Mouse (Mus musculus): ENCODE results near the gene Calm5. TPM values are rescaled to one million over a fixed set of nuclear protein-coding genes. Genes with fewer than 3 reads are reported as not detected.
"Not testable (repeated sequence)": the region's sequence is repeated elsewhere in the genome, so short reads cannot be mapped to it uniquely, and the experiment has no call there.

The Calm5 gene
- total RNA-seq, 1 experiment = not detected

DNA sequence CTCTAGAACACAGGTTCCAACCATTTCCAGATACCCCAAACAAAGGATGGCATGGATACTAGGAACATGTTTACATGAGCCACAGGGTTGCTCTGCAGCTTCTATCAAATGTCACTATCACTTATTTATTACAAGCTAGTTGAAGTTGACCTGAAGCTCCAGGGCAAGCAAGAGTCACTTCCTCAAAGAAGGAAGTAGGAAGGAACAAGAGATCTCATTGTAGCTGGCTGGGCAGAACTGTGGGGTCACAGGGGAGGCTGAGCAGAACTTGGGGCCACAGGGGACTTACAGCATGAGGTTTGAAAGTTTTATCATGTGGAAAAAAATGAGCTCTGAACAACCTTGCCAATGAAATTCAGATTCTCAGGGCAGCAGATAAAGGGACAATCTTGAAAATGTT is 28.2 kb upstream of the Calm5 start:
- Histone ChIP-seq H3K9me3 (ENCODE audit: control insufficient read depth, insufficient read depth, low read depth, low read length) (no peaks in the 10 kb centered on the region), H3K27ac (ENCODE audit: insufficient read depth, low read depth, low read length, poor library complexity, severe bottlenecking) (no peak overlapping the region), H3K36me3 (ENCODE audit: control insufficient read depth, insufficient read depth, low read length, poor library complexity, severe bottlenecking) (no peaks in the 10 kb centered on the region), H3K9ac (ENCODE audit: insufficient read depth, low read depth, low read length, poor library complexity, severe bottlenecking) (no peak overlapping the region), H3K4me1 (ENCODE audit: control insufficient read depth in 2 of 2, insufficient read depth in 2 of 2, low read length in 2 of 2, poor library complexity in 1 of 2) (no peaks in the 10 kb centered on the region), H3K4me3 (ENCODE audit: insufficient read depth in 1 of 2, low read depth in 1 of 2, low read length in 2 of 2, poor library complexity in 1 of 2, severe bottlenecking in 1 of 2) (no peak overlapping the region)
- in situ Hi-C loops (cut with MboI; ENCODE audit: low sequenced_read_pairs in 2 of 2, unreplicated experiment in 2 of 2) = no loop called here
- TF ChIP-seq ZC3H11A (IDR thresholded peaks at IDR 0.05; ENCODE audit: borderline replicate concordance, low read depth, low read length) (no peak), CHD2 (IDR thresholded peaks at IDR 0.05; ENCODE audit: low read depth, low read length) (no peak), MAFK (IDR thresholded peaks at IDR 0.05; ENCODE audit: insufficient read depth, low read depth, low read length) (no peak), ZNF384 (IDR thresholded peaks at IDR 0.05; ENCODE audit: low read depth, low read length) (no peak), HCFC1 (IDR thresholded peaks at IDR 0.05; ENCODE audit: borderline replicate concordance, insufficient read depth, low read length) (no peak)
- no peak for DNase-seq (ENCODE audit: low read depth, low spot score)

DNA sequence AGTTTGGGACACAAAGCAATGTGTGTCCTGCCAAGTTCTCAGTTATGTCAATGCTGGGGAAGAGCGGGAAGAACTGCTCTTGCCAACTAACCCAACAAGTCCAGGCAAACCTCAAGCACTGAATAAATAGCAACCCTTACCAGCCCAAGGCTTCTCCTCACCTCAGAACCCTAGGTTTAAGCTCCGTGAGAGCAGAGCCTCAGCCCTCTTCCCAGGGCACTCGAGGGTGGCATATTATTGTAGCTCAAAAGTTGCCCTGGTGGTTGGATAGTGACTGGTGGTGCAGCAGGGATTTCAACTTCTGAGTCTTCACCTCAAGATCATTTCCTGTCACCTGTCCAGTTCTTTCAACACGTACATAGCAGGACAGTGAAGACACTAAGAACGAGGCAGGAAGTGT is 22.4 kb upstream of the Calm5 start:
- DNase-seq (ENCODE audit: low read depth, low spot score) = no peak

DNA sequence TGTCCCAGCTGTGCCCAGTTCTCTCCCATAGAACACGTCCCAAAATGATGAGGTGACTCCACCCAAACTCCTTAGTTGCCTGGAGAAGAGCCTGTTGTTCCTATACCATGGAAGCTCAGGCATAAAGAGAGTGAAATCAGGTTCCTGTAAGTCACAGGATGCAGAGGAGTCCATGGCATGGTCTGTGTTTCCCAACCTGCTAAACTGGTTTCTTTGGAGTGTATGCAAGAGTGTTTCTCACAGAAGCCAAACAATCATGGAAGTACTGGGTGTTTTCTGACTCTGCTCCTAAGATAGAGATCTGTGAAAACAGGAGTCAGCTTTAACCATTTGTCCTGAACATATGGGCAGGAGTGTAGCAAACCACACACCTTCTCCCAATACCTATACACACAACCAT is 22.0 kb upstream of the Calm5 start:
- DNase-seq (ENCODE audit: low read depth, low spot score) = no peak
- H3K4me3 ChIP-seq (ENCODE audit: insufficient read depth in 1 of 2, low read depth in 1 of 2, low read length in 2 of 2, poor library complexity in 1 of 2, severe bottlenecking in 1 of 2) = no peak overlapping the region
- in situ Hi-C loops (cut with MboI; ENCODE audit: low sequenced_read_pairs in 2 of 2, unreplicated experiment in 2 of 2) = no loop called here
- H3K36me3 ChIP-seq (ENCODE audit: control insufficient read depth, insufficient read depth, low read length, poor library complexity, severe bottlenecking) = no peaks in the 10 kb centered on the region
- no peak overlapping the region for H3K27ac ChIP-seq (ENCODE audit: insufficient read depth, low read depth, low read length, poor library complexity, severe bottlenecking)
- H3K9me3 ChIP-seq (ENCODE audit: control insufficient read depth, insufficient read depth, low read depth, low read length) = no peaks in the 10 kb centered on the region
- TF ChIP-seq MAFK (IDR thresholded peaks at IDR 0.05; ENCODE audit: insufficient read depth, low read depth, low read length) = no peak
- TF ChIP-seq CHD2 (IDR thresholded peaks at IDR 0.05; ENCODE audit: low read depth, low read length) = no peak
- no peak for TF ChIP-seq ZNF384 (IDR thresholded peaks at IDR 0.05; ENCODE audit: low read depth, low read length)
- TF ChIP-seq ZC3H11A (IDR thresholded peaks at IDR 0.05; ENCODE audit: borderline replicate concordance, low read depth, low read length) = no peak
- no peak for TF ChIP-seq HCFC1 (IDR thresholded peaks at IDR 0.05; ENCODE audit: borderline replicate concordance, insufficient read depth, low read length)
- no peaks in the 10 kb centered on the region for H3K4me1 ChIP-seq (ENCODE audit: control insufficient read depth in 2 of 2, insufficient read depth in 2 of 2, low read length in 2 of 2, poor library complexity in 1 of 2)
- H3K9ac ChIP-seq (ENCODE audit: insufficient read depth, low read depth, low read length, poor library complexity, severe bottlenecking) = no peak overlapping the region

More for the DNA sequence above, 22.4 kb upstream of the Calm5 start:
- no peaks in the 10 kb centered on the region for H3K9me3 ChIP-seq (ENCODE audit: control insufficient read depth, insufficient read depth, low read depth, low read length)
- H3K36me3 ChIP-seq (ENCODE audit: control insufficient read depth, insufficient read depth, low read length, poor library complexity, severe bottlenecking) = no peaks in the 10 kb centered on the region
- in situ Hi-C loops (cut with MboI; ENCODE audit: low sequenced_read_pairs in 2 of 2, unreplicated experiment in 2 of 2) = no loop called here
- no peak overlapping the region for H3K9ac ChIP-seq (ENCODE audit: insufficient read depth, low read depth, low read length, poor library complexity, severe bottlenecking)
- H3K4me3 ChIP-seq (ENCODE audit: insufficient read depth in 1 of 2, low read depth in 1 of 2, low read length in 2 of 2, poor library complexity in 1 of 2, severe bottlenecking in 1 of 2) = no peak overlapping the region
- H3K4me1 ChIP-seq (ENCODE audit: control insufficient read depth in 2 of 2, insufficient read depth in 2 of 2, low read length in 2 of 2, poor library complexity in 1 of 2) = no peaks in the 10 kb centered on the region
- no peak overlapping the region; the same call in 1 of the 2 replicates for H3K27ac ChIP-seq (ENCODE audit: insufficient read depth, low read depth, low read length, poor library complexity, severe bottlenecking)
- no peak for TF ChIP-seq ZNF384 (IDR thresholded peaks at IDR 0.05; ENCODE audit: low read depth, low read length)

DNA sequence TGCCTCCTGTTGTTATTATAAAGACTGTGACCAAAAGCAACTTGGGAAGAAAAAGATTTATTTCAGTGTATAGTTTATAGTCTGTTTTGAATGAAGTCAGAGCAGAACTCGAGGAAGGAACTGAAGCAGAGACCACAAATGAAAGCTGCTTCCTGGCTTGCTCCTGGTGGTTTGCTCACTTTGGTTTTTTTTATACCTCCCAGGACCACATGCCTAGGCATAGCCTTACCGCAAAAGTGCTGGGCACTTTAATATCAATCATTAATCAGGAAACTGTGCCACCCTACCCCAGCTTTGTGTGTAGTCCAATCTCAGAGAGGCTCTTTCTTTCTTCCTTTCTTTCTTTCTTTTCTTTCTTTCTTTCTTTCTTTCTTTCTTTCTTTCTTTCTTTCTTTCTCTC is 21.5 kb upstream of the Calm5 start:
- no peak for DNase-seq (ENCODE audit: low read depth, low spot score)
- in situ Hi-C loops (cut with MboI; ENCODE audit: low sequenced_read_pairs in 2 of 2, unreplicated experiment in 2 of 2) = no loop called here
- no peak overlapping the region for H3K4me3 ChIP-seq (ENCODE audit: insufficient read depth in 1 of 2, low read depth in 1 of 2, low read length in 2 of 2, poor library complexity in 1 of 2, severe bottlenecking in 1 of 2)
- H3K27ac ChIP-seq (ENCODE audit: insufficient read depth, low read depth, low read length, poor library complexity, severe bottlenecking) = no peak overlapping the region
- no peaks in the 10 kb centered on the region for H3K36me3 ChIP-seq (ENCODE audit: control insufficient read depth, insufficient read depth, low read length, poor library complexity, severe bottlenecking)
- H3K9ac ChIP-seq (ENCODE audit: insufficient read depth, low read depth, low read length, poor library complexity, severe bottlenecking) = no peak overlapping the region
- H3K9me3 ChIP-seq (ENCODE audit: control insufficient read depth, insufficient read depth, low read depth, low read length) = no peaks in the 10 kb centered on the region
- no peak for TF ChIP-seq HCFC1 (IDR thresholded peaks at IDR 0.05; ENCODE audit: borderline replicate concordance, insufficient read depth, low read length)
- no peak for TF ChIP-seq MAFK (IDR thresholded peaks at IDR 0.05; ENCODE audit: insufficient read depth, low read depth, low read length)
- TF ChIP-seq ZC3H11A (IDR thresholded peaks at IDR 0.05; ENCODE audit: borderline replicate concordance, low read depth, low read length) = no peak
- no peak for TF ChIP-seq ZNF384 (IDR thresholded peaks at IDR 0.05; ENCODE audit: low read depth, low read length)
- TF ChIP-seq CHD2 (IDR thresholded peaks at IDR 0.05; ENCODE audit: low read depth, low read length) = no peak
- no peaks in the 10 kb centered on the region for H3K4me1 ChIP-seq (ENCODE audit: control insufficient read depth in 2 of 2, insufficient read depth in 2 of 2, low read length in 2 of 2, poor library complexity in 1 of 2)

DNA sequence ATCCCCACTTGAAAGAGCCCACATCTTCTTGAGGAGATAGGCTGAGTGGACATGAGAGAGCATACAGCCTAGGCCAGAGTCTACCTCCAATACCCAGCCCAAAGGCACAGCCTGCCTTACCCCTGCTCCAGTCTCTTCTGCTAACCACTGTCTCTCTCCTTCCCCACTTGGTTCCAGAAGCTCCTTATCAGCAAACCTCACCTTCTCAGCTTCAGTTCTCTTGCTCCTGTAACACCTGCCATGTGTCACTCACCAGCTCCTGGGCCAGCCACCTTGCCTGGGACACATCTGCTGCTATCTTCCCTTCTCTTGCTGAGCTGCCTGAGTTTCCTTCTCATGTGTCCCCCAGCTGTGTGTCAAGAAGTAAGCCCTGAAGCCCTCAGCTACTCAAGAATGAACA is 20.3 kb upstream of the Calm5 start:
- in situ Hi-C loops (cut with MboI; ENCODE audit: low sequenced_read_pairs in 2 of 2, unreplicated experiment in 2 of 2) = not testable (repeated sequence)

DNA sequence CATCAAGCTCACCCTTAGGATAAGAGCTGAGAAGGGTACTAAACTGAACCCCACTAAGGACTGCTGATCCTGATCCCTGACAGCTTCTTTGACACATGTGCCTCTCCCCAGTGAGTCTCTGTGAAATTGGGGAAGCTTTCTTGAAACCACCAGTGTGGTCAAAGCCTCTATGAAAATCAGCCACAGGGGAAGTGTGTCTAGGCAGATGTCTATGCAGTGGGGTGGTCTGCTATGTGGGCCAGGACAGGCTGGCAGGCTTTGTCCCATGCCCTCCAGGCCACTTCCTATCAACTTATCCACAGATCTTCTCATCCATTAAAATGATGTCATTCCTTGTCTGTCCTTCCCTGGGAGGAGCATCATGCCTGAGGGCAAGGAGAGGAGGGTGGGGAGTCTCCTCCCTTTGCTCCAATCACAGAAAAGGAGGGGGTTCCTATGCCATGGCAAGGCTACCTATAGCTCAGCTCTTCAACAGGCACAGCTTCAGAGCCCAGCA is 16.6 kb upstream of the Calm5 start, which contains the start of gene Calm4:
TSS of gene Calm4 (plus strand) at position 446 of the 496 bp plus-strand sequence.
- H3K4me1 ChIP-seq (ENCODE audit: control insufficient read depth in 2 of 2, insufficient read depth in 2 of 2, low read length in 2 of 2, poor library complexity in 1 of 2); H3K36me3 ChIP-seq (ENCODE audit: control insufficient read depth, insufficient read depth, low read length, poor library complexity, severe bottlenecking); in situ Hi-C loops (cut with MboI; ENCODE audit: low sequenced_read_pairs in 2 of 2, unreplicated experiment in 2 of 2); DNase-seq (ENCODE audit: low read depth, low spot score); H3K4me3 ChIP-seq (ENCODE audit: insufficient read depth in 1 of 2, low read depth in 1 of 2, low read length in 2 of 2, poor library complexity in 1 of 2, severe bottlenecking in 1 of 2); H3K9me3 ChIP-seq (ENCODE audit: control insufficient read depth, insufficient read depth, low read depth, low read length); H3K9ac ChIP-seq (ENCODE audit: insufficient read depth, low read depth, low read length, poor library complexity, severe bottlenecking); H3K27ac ChIP-seq (ENCODE audit: insufficient read depth, low read depth, low read length, poor library complexity, severe bottlenecking): not testable (repeated sequence)

More for the DNA sequence above, 20.3 kb upstream of the Calm5 start:
- DNase-seq (ENCODE audit: low read depth, low spot score); H3K27ac ChIP-seq (ENCODE audit: insufficient read depth, low read depth, low read length, poor library complexity, severe bottlenecking); H3K4me3 ChIP-seq (ENCODE audit: insufficient read depth in 1 of 2, low read depth in 1 of 2, low read length in 2 of 2, poor library complexity in 1 of 2, severe bottlenecking in 1 of 2); H3K9me3 ChIP-seq (ENCODE audit: control insufficient read depth, insufficient read depth, low read depth, low read length); H3K36me3 ChIP-seq (ENCODE audit: control insufficient read depth, insufficient read depth, low read length, poor library complexity, severe bottlenecking); H3K9ac ChIP-seq (ENCODE audit: insufficient read depth, low read depth, low read length, poor library complexity, severe bottlenecking); H3K4me1 ChIP-seq (ENCODE audit: control insufficient read depth in 2 of 2, insufficient read depth in 2 of 2, low read length in 2 of 2, poor library complexity in 1 of 2): not testable (repeated sequence)

DNA sequence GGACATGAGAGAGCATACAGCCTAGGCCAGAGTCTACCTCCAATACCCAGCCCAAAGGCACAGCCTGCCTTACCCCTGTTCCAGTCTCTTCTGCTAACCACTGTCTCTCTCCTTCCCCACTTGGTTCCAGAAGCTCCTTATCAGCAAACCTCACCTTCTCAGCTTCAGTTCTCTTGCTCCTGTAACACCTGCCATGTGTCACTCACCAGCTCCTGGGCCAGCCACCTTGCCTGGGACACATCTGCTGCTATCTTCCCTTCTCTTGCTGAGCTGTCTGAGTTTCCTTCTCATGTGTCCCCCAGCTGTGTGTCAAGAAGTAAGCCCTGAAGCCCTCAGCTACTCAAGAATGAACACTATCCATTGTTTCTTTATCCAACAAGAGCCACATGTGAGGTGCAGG is 13.3 kb upstream of the Calm5 start:
- H3K36me3 ChIP-seq (ENCODE audit: control insufficient read depth, insufficient read depth, low read length, poor library complexity, severe bottlenecking); DNase-seq (ENCODE audit: low read depth, low spot score); H3K4me1 ChIP-seq (ENCODE audit: control insufficient read depth in 2 of 2, insufficient read depth in 2 of 2, low read length in 2 of 2, poor library complexity in 1 of 2); H3K27ac ChIP-seq (ENCODE audit: insufficient read depth, low read depth, low read length, poor library complexity, severe bottlenecking); H3K9me3 ChIP-seq (ENCODE audit: control insufficient read depth, insufficient read depth, low read depth, low read length); H3K9ac ChIP-seq (ENCODE audit: insufficient read depth, low read depth, low read length, poor library complexity, severe bottlenecking); H3K4me3 ChIP-seq (ENCODE audit: insufficient read depth in 1 of 2, low read depth in 1 of 2, low read length in 2 of 2, poor library complexity in 1 of 2, severe bottlenecking in 1 of 2); in situ Hi-C loops (cut with MboI; ENCODE audit: low sequenced_read_pairs in 2 of 2, unreplicated experiment in 2 of 2): not testable (repeated sequence)
